Mouse (Mus musculus): ENCODE data around the gene Slc25a17.

The Slc25a17 gene

GRCm38 (mm10) chr15:81360345-81361021, at the start of gene Slc25a17:
TSS of gene Slc25a17 (minus strand) at chr15:81360812.
- DNase-seq (ENCODE audit: low read depth, low spot score), result peak; percentile 93

- no peak for DNase-seq (ENCODE audit: low read depth, low spot score)
Observed at GRCm38 (mm10) chr15:81408199-81408598, 47.6 kb upstream of the Slc25a17 start, which contains the start of gene Dnajb7. TSS of gene Dnajb7 (minus strand) at chr15:81408299.

- DNase-seq (ENCODE audit: low read depth, low spot score), result no peak
Observed at GRCm38 (mm10) chr15:81405008-81405407, 44.4 kb upstream of the Slc25a17 start.

- DNase-seq (ENCODE audit: low read depth, low spot score), result peak; percentile 96
Observed at GRCm38 (mm10) chr15:81399638-81400315, 39.2 kb upstream of the Slc25a17 start, which contains the start of the genes St13 and Xpnpep3. TSS of gene St13 (minus strand) at chr15:81400077. TSS of gene Xpnpep3 (plus strand) at chr15:81400138.

GRCm38 (mm10) chr15:81399297-81399637, 38.7 kb upstream of the Slc25a17 start:
- no peak for DNase-seq (ENCODE audit: low read depth, low spot score)

GRCm38 (mm10) chr15:81398189-81398588, 37.6 kb upstream of the Slc25a17 start:
- no peak for DNase-seq (ENCODE audit: low read depth, low spot score)

GRCm38 (mm10) chr15:81394211-81394915, 33.8 kb upstream of the Slc25a17 start:
- no peak for DNase-seq (ENCODE audit: low read depth, low spot score)

- no peak for DNase-seq (ENCODE audit: low read depth, low spot score)
Observed at GRCm38 (mm10) chr15:81392997-81393396, 32.4 kb upstream of the Slc25a17 start.

- DNase-seq (ENCODE audit: low read depth, low spot score), result no peak
Observed at GRCm38 (mm10) chr15:81386327-81386726, 25.7 kb upstream of the Slc25a17 start.

GRCm38 (mm10) chr15:81378845-81379244, 18.2 kb upstream of the Slc25a17 start:
- no peak for DNase-seq (ENCODE audit: low read depth, low spot score)

- no peak for DNase-seq (ENCODE audit: low read depth, low spot score)
Observed at GRCm38 (mm10) chr15:81374621-81375020, 14.0 kb upstream of the Slc25a17 start.

- no peak for DNase-seq (ENCODE audit: low read depth, low spot score)
Observed at GRCm38 (mm10) chr15:81370356-81370755, 9.7 kb upstream of the Slc25a17 start.

GRCm38 (mm10) chr15:81368601-81369000, 8.0 kb upstream of the Slc25a17 start:
- no peak for DNase-seq (ENCODE audit: low read depth, low spot score)

- DNase-seq (ENCODE audit: low read depth, low spot score), result no peak
Observed at GRCm38 (mm10) chr15:81366241-81366640, 5.6 kb upstream of the Slc25a17 start.

GRCm38 (mm10) chr15:81365246-81365645, 4.6 kb upstream of the Slc25a17 start:
- DNase-seq (ENCODE audit: low read depth, low spot score), result no peak

GRCm38 (mm10) chr15:81364271-81364670, 3.7 kb upstream of the Slc25a17 start:
- no peak for DNase-seq (ENCODE audit: low read depth, low spot score)

- DNase-seq (ENCODE audit: low read depth, low spot score), result no peak
Observed at GRCm38 (mm10) chr15:81362501-81362900, 1.9 kb upstream of the Slc25a17 start.

- no peak for DNase-seq (ENCODE audit: low read depth, low spot score)
Observed at GRCm38 (mm10) chr15:81361417-81362015, 904 bp upstream of the Slc25a17 start.

- no peak for DNase-seq (ENCODE audit: low read depth, low spot score)
Observed at GRCm38 (mm10) chr15:81361022-81361404, 401 bp upstream of the Slc25a17 start.

GRCm38 (mm10) chr15:81359421-81359820, 1.2 kb downstream of the Slc25a17 start:
- no peak for DNase-seq (ENCODE audit: low read depth, low spot score)

GRCm38 (mm10) chr15:81358943-81359342, 1.7 kb downstream of the Slc25a17 start:
- DNase-seq (ENCODE audit: low read depth, low spot score), result no peak

GRCm38 (mm10) chr15:81356946-81357345, 3.7 kb downstream of the Slc25a17 start:
- no peak for DNase-seq (ENCODE audit: low read depth, low spot score)
